Mouse (Mus musculus): ENCODE measurements at regions not wholly inside any gene's neighbourhood (a gene's known extent, or its start where the extent isn't known, plus 50 kb on each side); places are given as distances from the start of the nearest gene placed in this dataset.

DNA sequence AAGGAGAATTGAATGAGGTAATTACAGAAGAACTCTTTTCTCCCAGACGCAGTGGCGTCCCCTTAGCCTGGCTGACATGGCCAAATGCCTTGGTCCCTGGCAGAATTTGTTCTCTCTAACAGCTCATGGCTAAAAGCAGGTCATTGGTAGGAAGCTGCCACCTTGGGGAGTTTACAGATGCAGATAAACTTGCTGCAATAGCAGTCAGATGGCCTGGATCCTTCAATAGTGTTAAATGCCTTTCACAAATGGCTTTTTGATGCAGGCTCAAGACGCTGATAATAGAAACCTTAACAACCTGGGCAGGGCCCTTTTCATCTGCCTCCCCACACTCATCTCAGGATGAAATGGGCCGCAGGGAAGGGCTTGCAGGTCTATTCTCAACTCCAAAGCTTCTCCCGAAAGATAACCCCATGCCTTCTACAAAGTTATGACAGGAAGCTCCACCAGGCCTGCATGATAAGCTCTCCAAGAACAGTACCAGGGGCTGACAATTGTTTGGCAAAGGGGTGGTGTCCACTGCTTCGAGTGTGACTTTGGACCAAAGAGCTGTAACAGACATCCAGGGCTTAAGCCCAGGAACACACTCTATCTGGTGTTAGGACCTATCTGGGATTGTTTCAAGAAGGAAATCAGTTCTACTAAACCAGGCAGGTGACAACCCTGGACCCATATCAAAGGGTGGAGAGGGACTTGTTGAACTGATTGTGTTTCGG, 867.2 kb upstream of the A1bg start:
- H3K4me2 ChIP-seq (ENCODE audit: low read length) = no peak overlapping the region
- peak; percentile 62 for DNase-seq (ENCODE audit: low spot score)
- H3K9me3 ChIP-seq (ENCODE audit: control insufficient read depth, low read length) = no peaks in the 10 kb centered on the region
- H3K4me3 ChIP-seq (ENCODE audit: low read depth, low read length) = no peak overlapping the region
- no peaks in the 10 kb centered on the region for H3K4me1 ChIP-seq (replicated peaks; ENCODE audit: control insufficient read depth, insufficient read depth, low read length)
- WGBS = 45% methylated on average over 7 of the region's 7 CpGs
- H3K36me3 ChIP-seq (ENCODE audit: control insufficient read depth, insufficient read depth, low read length) = no peaks in the 10 kb centered on the region
- peak; percentile 83 for ATAC-seq (replicated peaks; ENCODE audit: low FRiP score, low TSS enrichment, low read depth)
- no peak overlapping the region for H3K9ac ChIP-seq (ENCODE audit: low read length)
- H3K27me3 ChIP-seq (replicated peaks; ENCODE audit: control insufficient read depth, insufficient read depth, low read length) = no peaks in the 10 kb centered on the region
- H3K27ac ChIP-seq (ENCODE audit: low read depth) = no peak overlapping the region

DNA sequence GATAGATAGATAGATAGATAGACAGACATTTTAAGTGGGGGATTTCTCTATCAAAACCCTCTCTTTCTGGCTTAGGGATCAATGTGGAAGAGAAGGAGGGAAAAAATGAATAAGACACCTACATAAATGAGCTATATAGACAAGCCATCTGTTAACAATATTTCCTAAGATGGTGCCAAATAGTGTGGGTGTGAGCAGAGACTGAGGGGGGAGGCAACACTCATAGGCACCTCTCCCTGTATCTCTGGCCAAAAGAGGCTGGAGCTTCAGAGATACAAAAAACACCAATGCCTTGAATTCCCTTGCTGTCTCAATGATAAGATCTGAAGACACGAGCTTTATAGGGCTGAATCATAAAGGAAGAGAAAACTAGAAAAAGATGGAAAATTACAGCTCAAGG, 864.2 kb upstream of the A1bg start:
- WGBS = 76% methylated on average over 1 of the region's 1 CpGs
- DNase-seq (ENCODE audit: low spot score) = no peak
- ATAC-seq (replicated peaks; ENCODE audit: low FRiP score, low TSS enrichment, low read depth) = no peak
- Histone ChIP-seq H3K9ac (ENCODE audit: low read length) (no peak overlapping the region), H3K4me3 (ENCODE audit: low read depth, low read length) (no peak overlapping the region), H3K36me3 (ENCODE audit: control insufficient read depth, insufficient read depth, low read length) (no peaks in the 10 kb centered on the region), H3K4me1 (replicated peaks; ENCODE audit: control insufficient read depth, insufficient read depth, low read length) (no peaks in the 10 kb centered on the region), H3K27me3 (replicated peaks; ENCODE audit: control insufficient read depth, insufficient read depth, low read length) (no peaks in the 10 kb centered on the region), H3K27ac (ENCODE audit: low read depth) (no peak overlapping the region), H3K9me3 (ENCODE audit: control insufficient read depth, low read length) (no peaks in the 10 kb centered on the region), H3K4me2 (ENCODE audit: low read length) (no peak overlapping the region)

DNA sequence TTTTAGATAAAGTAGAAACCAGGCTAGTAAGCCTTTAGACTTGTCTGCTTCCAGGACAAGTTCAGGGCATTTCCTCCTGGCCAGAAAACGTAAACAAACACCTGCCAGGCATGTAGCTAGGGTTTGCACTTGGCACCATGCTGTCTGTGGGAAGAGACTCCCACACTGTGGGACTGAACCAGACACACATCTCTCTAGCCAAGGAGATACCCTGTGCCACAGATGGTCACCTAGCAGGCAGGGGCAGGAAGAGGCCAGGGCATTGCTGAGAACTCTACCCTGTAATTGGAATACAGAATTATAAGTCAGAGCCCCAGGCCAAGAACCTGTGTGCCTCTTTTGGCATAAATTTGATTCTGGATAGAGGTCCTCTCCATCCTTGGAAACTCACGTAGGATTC, 858.7 kb upstream of the A1bg start:
- ATAC-seq (replicated peaks; ENCODE audit: low FRiP score, low TSS enrichment, low read depth) (no peak), DNase-seq (ENCODE audit: low spot score) (no peak)
- H3K9ac ChIP-seq (ENCODE audit: low read length) = no peak overlapping the region
- H3K9me3 ChIP-seq (ENCODE audit: control insufficient read depth, low read length) = no peaks in the 10 kb centered on the region
- 80% methylated on average over 2 of the region's 2 CpGs for WGBS
- H3K27me3 ChIP-seq (replicated peaks; ENCODE audit: control insufficient read depth, insufficient read depth, low read length) = no peaks in the 10 kb centered on the region
- no peak overlapping the region for H3K27ac ChIP-seq (ENCODE audit: low read depth)
- no peak overlapping the region for H3K4me2 ChIP-seq (ENCODE audit: low read length)
- no peaks in the 10 kb centered on the region for H3K4me1 ChIP-seq (replicated peaks; ENCODE audit: control insufficient read depth, insufficient read depth, low read length)
- no peak overlapping the region for H3K4me3 ChIP-seq (ENCODE audit: low read depth, low read length)
- no peaks in the 10 kb centered on the region for H3K36me3 ChIP-seq (ENCODE audit: control insufficient read depth, insufficient read depth, low read length)

DNA sequence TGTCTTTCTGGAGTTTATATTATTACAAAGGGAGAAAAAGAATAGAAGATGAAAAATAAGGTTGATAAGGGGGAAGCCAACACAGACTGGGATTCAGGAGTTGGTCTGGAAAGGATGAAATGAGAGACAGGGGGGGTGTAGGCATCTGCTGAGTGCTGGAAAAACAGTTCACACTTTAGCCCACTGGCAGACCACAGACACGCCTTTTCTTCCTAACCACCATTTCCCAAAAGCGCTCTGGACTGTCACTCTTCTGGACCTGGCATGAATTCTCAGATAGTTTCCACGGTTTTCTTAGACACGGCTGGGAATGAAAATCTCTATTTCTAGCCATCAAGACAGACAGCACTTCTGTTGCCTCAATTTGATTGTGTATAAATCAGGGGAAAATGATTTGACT, 850.2 kb upstream of the A1bg start:
- no peak for DNase-seq (ENCODE audit: low spot score)
- Histone ChIP-seq H3K36me3 (ENCODE audit: control insufficient read depth, insufficient read depth, low read length) (no peaks in the 10 kb centered on the region), H3K27ac (ENCODE audit: low read depth) (no peak overlapping the region), H3K4me2 (ENCODE audit: low read length) (no peak overlapping the region), H3K4me3 (ENCODE audit: low read depth, low read length) (no peak overlapping the region), H3K27me3 (replicated peaks; ENCODE audit: control insufficient read depth, insufficient read depth, low read length) (no peaks in the 10 kb centered on the region), H3K9ac (ENCODE audit: low read length) (no peak overlapping the region), H3K9me3 (ENCODE audit: control insufficient read depth, low read length) (no peaks in the 10 kb centered on the region), H3K4me1 (replicated peaks; ENCODE audit: control insufficient read depth, insufficient read depth, low read length) (no peaks in the 10 kb centered on the region)
- 87% methylated on average over 4 of the region's 4 CpGs for WGBS
- ATAC-seq (replicated peaks; ENCODE audit: low FRiP score, low TSS enrichment, low read depth) = no peak

DNA sequence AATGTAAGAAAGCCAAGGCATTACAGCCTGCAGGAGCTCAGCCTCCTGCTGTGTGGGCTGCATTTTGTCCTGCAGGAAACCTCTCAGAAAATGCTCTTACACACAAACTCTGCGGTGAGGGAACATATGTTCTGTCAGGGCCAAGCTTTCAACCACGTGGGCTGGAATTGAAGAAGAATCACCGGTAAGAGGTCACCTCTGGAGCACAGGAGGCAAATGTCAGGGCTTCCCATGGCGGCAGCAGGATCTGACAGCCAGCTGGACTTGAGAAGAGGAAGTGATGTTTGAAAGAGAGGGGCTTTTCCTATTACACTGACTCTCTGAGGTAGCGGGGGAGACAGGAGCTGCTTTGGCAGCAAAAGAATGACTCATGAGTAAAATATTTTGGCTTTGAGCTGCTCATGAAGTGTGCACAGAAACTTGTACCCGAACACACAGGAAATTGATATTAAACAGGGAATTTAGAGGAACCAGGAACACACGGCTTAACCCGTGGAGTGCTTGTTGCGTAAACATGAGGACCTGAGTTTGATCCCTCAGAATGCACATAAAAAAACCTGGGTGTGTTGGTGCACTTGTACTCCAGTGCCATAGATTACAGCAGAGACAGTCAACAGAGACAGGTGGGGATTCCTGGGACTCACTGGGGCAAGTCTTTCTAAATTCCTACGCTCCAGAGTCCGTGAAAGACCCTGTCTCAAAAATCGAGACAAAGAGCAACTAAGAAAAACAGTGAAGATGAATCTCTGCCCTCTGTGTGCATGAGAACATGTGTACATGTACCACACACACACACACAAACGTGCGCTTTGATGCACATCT, 848.1 kb upstream of the A1bg start:
- peak overlapping the region; percentile 73 for H3K27ac ChIP-seq (ENCODE audit: low read depth)
- 41% methylated on average over 14 of the region's 14 CpGs for WGBS
- ATAC-seq (replicated peaks; ENCODE audit: low FRiP score, low TSS enrichment, low read depth) (peak; percentile 53; the same call in 1 of the 2 replicates), DNase-seq (ENCODE audit: low spot score) (no peak)
- no peak overlapping the region for H3K4me3 ChIP-seq (ENCODE audit: low read depth, low read length)
- H3K4me1 ChIP-seq (replicated peaks; ENCODE audit: control insufficient read depth, insufficient read depth, low read length) = no peaks in the 10 kb centered on the region; the same call in 1 of the 2 replicates
- no peaks in the 10 kb centered on the region for H3K36me3 ChIP-seq (ENCODE audit: control insufficient read depth, insufficient read depth, low read length)
- H3K27me3 ChIP-seq (replicated peaks; ENCODE audit: control insufficient read depth, insufficient read depth, low read length) = no peaks in the 10 kb centered on the region
- 0 out of 2 replicates have a peak overlapping the region, but pooled peaks have one; percentile 16 for H3K4me2 ChIP-seq (ENCODE audit: low read length)
- H3K9me3 ChIP-seq (ENCODE audit: control insufficient read depth, low read length) = no peaks in the 10 kb centered on the region
- H3K9ac ChIP-seq (ENCODE audit: low read length) = peak overlapping the region; percentile 17; the same call in 1 of the 2 replicates

DNA sequence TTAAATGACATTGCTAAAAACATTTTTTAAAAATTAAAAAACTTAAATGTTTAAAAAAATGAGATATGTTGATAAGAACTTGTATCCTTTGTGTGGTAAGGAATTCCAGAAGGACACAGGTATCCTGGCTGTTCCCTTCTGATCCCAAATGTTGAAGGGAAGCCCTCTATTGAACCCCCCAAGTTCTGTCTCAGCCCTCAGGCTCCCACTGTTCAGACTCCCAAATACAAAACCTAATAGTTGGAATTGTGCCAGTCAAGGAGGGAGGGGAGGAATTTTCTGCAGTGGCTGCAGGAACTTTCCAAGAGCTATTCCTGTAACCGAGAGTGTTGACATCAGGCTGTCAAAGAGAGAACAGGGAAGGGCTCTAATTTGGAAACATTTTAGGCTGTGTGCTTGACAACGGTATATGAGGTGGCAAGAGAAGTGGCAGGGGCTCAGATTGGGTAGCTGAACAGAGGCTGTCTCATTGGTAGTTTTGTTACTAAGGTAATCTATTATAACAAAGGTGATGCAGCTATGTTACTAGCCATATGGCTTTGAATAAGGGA, 843.8 kb upstream of the A1bg start:
- WGBS = 16% methylated on average over 2 of the region's 2 CpGs
- no peaks in the 10 kb centered on the region for H3K36me3 ChIP-seq (ENCODE audit: control insufficient read depth, insufficient read depth, low read length)
- no peaks in the 10 kb centered on the region; the same call in 1 of the 2 replicates for H3K4me1 ChIP-seq (replicated peaks; ENCODE audit: control insufficient read depth, insufficient read depth, low read length)
- no peaks in the 10 kb centered on the region for H3K27me3 ChIP-seq (replicated peaks; ENCODE audit: control insufficient read depth, insufficient read depth, low read length)
- no peaks in the 10 kb centered on the region for H3K9me3 ChIP-seq (ENCODE audit: control insufficient read depth, low read length)
- no peak overlapping the region for H3K4me2 ChIP-seq (ENCODE audit: low read length)
- H3K27ac ChIP-seq (ENCODE audit: low read depth) = no peak overlapping the region
- no peak overlapping the region for H3K9ac ChIP-seq (ENCODE audit: low read length)
- no peak overlapping the region for H3K4me3 ChIP-seq (ENCODE audit: low read depth, low read length)
- DNase-seq (ENCODE audit: low spot score) (no peak), ATAC-seq (replicated peaks; ENCODE audit: low FRiP score, low TSS enrichment, low read depth) (no peak)

DNA sequence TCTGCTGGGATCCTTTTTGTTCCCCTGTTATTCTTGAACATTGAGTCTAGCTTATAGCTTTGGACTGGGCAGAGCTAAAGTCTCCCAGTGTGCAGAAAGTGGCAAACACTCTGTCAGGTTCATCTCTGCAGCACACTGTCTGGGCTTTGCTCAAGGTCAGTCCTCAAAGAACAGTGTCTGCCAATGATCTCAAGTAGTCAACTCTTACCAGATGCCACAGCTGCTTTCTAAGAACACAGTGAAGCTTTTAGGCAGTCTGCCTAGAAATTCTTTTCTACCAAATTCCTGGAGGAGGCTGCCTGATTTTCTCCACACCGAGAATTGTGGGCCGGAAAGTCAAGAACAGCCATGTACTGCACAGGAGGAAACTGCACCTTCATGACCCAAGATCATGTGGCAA, 831.0 kb upstream of the A1bg start:
- ATAC-seq (replicated peaks; ENCODE audit: low FRiP score, low TSS enrichment, low read depth) = no peak
- no peak for DNase-seq (ENCODE audit: low spot score)
- Histone ChIP-seq H3K9me3 (ENCODE audit: control insufficient read depth, low read length) (no peaks in the 10 kb centered on the region), H3K4me1 (replicated peaks; ENCODE audit: control insufficient read depth, insufficient read depth, low read length) (no peaks in the 10 kb centered on the region), H3K27ac (ENCODE audit: low read depth) (no peak overlapping the region), H3K36me3 (ENCODE audit: control insufficient read depth, insufficient read depth, low read length) (no peaks in the 10 kb centered on the region), H3K4me2 (ENCODE audit: low read length) (no peak overlapping the region), H3K4me3 (ENCODE audit: low read depth, low read length) (no peak overlapping the region), H3K9ac (ENCODE audit: low read length) (no peak overlapping the region), H3K27me3 (replicated peaks; ENCODE audit: control insufficient read depth, insufficient read depth, low read length) (no peaks in the 10 kb centered on the region)
- 78% methylated on average over 2 of the region's 2 CpGs for WGBS

DNA sequence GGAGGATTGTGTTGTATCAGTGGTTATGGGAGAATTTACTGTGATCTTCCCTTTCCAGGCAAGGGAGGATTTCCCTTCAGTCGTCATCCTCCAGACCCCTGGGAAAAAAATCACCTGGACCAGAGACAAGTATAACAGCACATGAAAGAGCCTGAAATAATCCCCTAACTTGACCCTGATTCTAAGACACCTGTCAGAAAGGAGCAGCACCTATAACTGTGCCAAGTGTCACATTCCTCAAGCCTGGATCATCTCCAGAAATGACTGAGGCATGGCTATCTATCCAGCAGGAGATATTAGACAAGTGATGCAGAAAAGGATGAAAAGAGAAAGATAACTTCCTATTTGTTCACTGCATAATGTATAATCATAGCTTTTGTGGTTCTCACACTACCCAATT, 800.9 kb upstream of the A1bg start:
- ATAC-seq (replicated peaks; ENCODE audit: low FRiP score, low TSS enrichment, low read depth) (no peak), DNase-seq (ENCODE audit: low spot score) (no peak)
- Histone ChIP-seq H3K4me1 (replicated peaks; ENCODE audit: control insufficient read depth, insufficient read depth, low read length) (no peaks in the 10 kb centered on the region), H3K9ac (ENCODE audit: low read length) (no peak overlapping the region), H3K4me2 (ENCODE audit: low read length) (no peak overlapping the region), H3K36me3 (ENCODE audit: control insufficient read depth, insufficient read depth, low read length) (no peaks in the 10 kb centered on the region), H3K27ac (ENCODE audit: low read depth) (no peak overlapping the region), H3K9me3 (ENCODE audit: control insufficient read depth, low read length) (no peaks in the 10 kb centered on the region), H3K4me3 (ENCODE audit: low read depth, low read length) (no peak overlapping the region), H3K27me3 (replicated peaks; ENCODE audit: control insufficient read depth, insufficient read depth, low read length) (no peaks in the 10 kb centered on the region)
- WGBS = 43% methylated on average over 1 of the region's 1 CpGs

Measured in intestine, embryonic 14.5 days (tissue).